Comparison of ENCODE assay signal across 8 mouse cellular contexts in genomic region chr10:80071516-80071900, GRCm38 (mm10). TPM values are rescaled to one million over a fixed set of nuclear protein-coding genes. Genes with fewer than 3 reads are reported as not detected.
DNase-seq lines count a peak whose midpoint lies in the region; ATAC-seq and TF ChIP-seq lines count a peak whose summit lies in the region.

No protein-coding gene starts in this region.

- TF ChIP-seq CTCF in G1E (IDR thresholded peaks at IDR 0.05; ENCODE audit: low read depth, low read length), result no peak

- 79% methylated on average over 3 of the region's 3 CpGs for WGBS in embryonic facial prominence, embryonic 11.5 days
- WGBS in limb, embryonic 11.5 days, result 76% methylated on average over 3 of the region's 3 CpGs

- peak overlapping the region; percentile 49; the same call in 1 of the 2 replicates for H3K4me3 ChIP-seq in G1E (ENCODE audit: low read depth, low read length)
- H3K4me3 ChIP-seq in embryonic facial prominence, embryonic 11.5 days (ENCODE audit: low read depth, low read length), result no peak overlapping the region
- no peak overlapping the region for H3K4me3 ChIP-seq in limb, embryonic 11.5 days (ENCODE audit: low read depth, low read length)

- peak overlapping the region; percentile 52 for H3K27ac ChIP-seq in embryonic facial prominence, embryonic 11.5 days (replicated peaks; ENCODE audit: low read depth, low read length)
- H3K27ac ChIP-seq in limb, embryonic 11.5 days (replicated peaks; ENCODE audit: low read depth, low read length), result peak overlapping the region; percentile 62

- peaks cover 94% of the 10 kb centered on the region for H3K36me3 ChIP-seq in G1E (replicated peaks)
- no peaks in the 10 kb centered on the region for H3K36me3 ChIP-seq in embryonic facial prominence, embryonic 11.5 days (replicated peaks; ENCODE audit: control insufficient read depth, insufficient read depth, low read depth, low read length)
- H3K36me3 ChIP-seq in limb, embryonic 11.5 days (ENCODE audit: control insufficient read depth, insufficient read depth, low read length), result no peaks in the 10 kb centered on the region; the same call in 1 of the 2 replicates

- peak; percentile 67 for DNase-seq in kidney, adult 11 months
- no peak for DNase-seq in kidney, postnatal 36 days
- no peak for DNase-seq in G1E (ENCODE audit: low spot score)
- no peak for DNase-seq in embryonic facial prominence, embryonic 11.5 days (ENCODE audit: low spot score)
- no peak for DNase-seq in limb, embryonic 11.5 days (ENCODE audit: low spot score)
- DNase-seq in frontal cortex, postnatal 14 days (ENCODE audit: low spot score in 2 of 2), result no peak
- DNase-seq in urinary bladder, adult 2 months (ENCODE audit: low spot score), result no peak
- no peak for DNase-seq in lung, adult 18-20 months

- H3K4me1 ChIP-seq in G1E (ENCODE audit: insufficient read depth, low read depth, low read length), result peaks cover 76% of the 10 kb centered on the region
- H3K4me1 ChIP-seq in embryonic facial prominence, embryonic 11.5 days (ENCODE audit: control insufficient read depth, insufficient read depth, low read length), result no peaks in the 10 kb centered on the region; the same call in none of the 2 replicates
- H3K4me1 ChIP-seq in limb, embryonic 11.5 days (ENCODE audit: control insufficient read depth, insufficient read depth, low read length), result peaks cover 15% of the 10 kb centered on the region

- H3K9me3 ChIP-seq in G1E (replicated peaks), result no peaks in the 10 kb centered on the region
- H3K9me3 ChIP-seq in embryonic facial prominence, embryonic 11.5 days (replicated peaks; ENCODE audit: control insufficient read depth, low read length), result no peaks in the 10 kb centered on the region
- no peaks in the 10 kb centered on the region for H3K9me3 ChIP-seq in limb, embryonic 11.5 days (ENCODE audit: control insufficient read depth, low read length)

- no peak overlapping the region for H3K4me2 ChIP-seq in embryonic facial prominence, embryonic 11.5 days (ENCODE audit: low read depth, low read length)
- H3K4me2 ChIP-seq in limb, embryonic 11.5 days (ENCODE audit: low read depth, severe bottlenecking), result no peak overlapping the region

- ATAC-seq in G1E (ENCODE audit: extremely low read depth, insufficient number of reproducible peaks, low FRiP score, poor library complexity, severe bottlenecking), result no peak
- ATAC-seq in embryonic facial prominence, embryonic 11.5 days (replicated peaks; ENCODE audit: insufficient number of reproducible peaks, low FRiP score, low TSS enrichment, low read depth), result no peak
- ATAC-seq in limb, embryonic 11.5 days (ENCODE audit: insufficient number of reproducible peaks, low FRiP score, low TSS enrichment, low read depth), result no peak

- H3K9ac ChIP-seq in embryonic facial prominence, embryonic 11.5 days (replicated peaks; ENCODE audit: low read length), result no peak overlapping the region; the same call in 1 of the 2 replicates
- H3K9ac ChIP-seq in limb, embryonic 11.5 days (ENCODE audit: low read length), result 0 out of 2 replicates have a peak overlapping the region, but pooled peaks have one; percentile 27

- H3K27me3 ChIP-seq in G1E (ENCODE audit: insufficient read depth, low read length), result no peaks in the 10 kb centered on the region
- no peaks in the 10 kb centered on the region for H3K27me3 ChIP-seq in embryonic facial prominence, embryonic 11.5 days (ENCODE audit: control insufficient read depth, insufficient read depth, low read length)
- no peaks in the 10 kb centered on the region for H3K27me3 ChIP-seq in limb, embryonic 11.5 days (ENCODE audit: control insufficient read depth, insufficient read depth, low read length)

RNA-seq across cellular contexts. Expression of gene Gpx4, which starts 24.5 kb away (rescaled TPM):
- total RNA-seq in G1E (2014; fragmentation: Nextera tagmentation) (274 and 290 TPM in 2 replicates), G1E (2017) (767 and 808 TPM in 2 replicates)
- 1,138 and 1,173 TPM in 2 replicates for polyA plus RNA-seq in G1E (2012)
- 515 and 565 TPM in 2 replicates for polyA plus RNA-seq in embryonic facial prominence, embryonic 11.5 days (2014; fragmentation: Nextera tagmentation; extraction: Ambion mirVana)
- polyA plus RNA-seq in limb, embryonic 11.5 days (2014; fragmentation: Nextera tagmentation; extraction: Ambion mirVana), result 475 and 534 TPM in 2 replicates
- polyA plus RNA-seq in urinary bladder, adult 2 months (2012; rRNA removed), result 524 and 620 TPM in 2 replicates

RNA-seq across cellular contexts. Expression of gene Polr2e, which starts 31.9 kb away (rescaled TPM):
- total RNA-seq in G1E (2014; fragmentation: Nextera tagmentation) (74.3 and 90.2 TPM in 2 replicates), G1E (2017) (54.6 TPM in 2 replicates)
- 148 and 206 TPM in 2 replicates for polyA plus RNA-seq in G1E (2012)
- polyA plus RNA-seq in embryonic facial prominence, embryonic 11.5 days (2014; fragmentation: Nextera tagmentation; extraction: Ambion mirVana), result 266 and 287 TPM in 2 replicates
- 294 and 308 TPM in 2 replicates for polyA plus RNA-seq in limb, embryonic 11.5 days (2014; fragmentation: Nextera tagmentation; extraction: Ambion mirVana)
- 141 and 178 TPM in 2 replicates for polyA plus RNA-seq in urinary bladder, adult 2 months (2012; rRNA removed)

RNA-seq across cellular contexts. Expression of gene Sbno2, which starts 33.9 kb away (rescaled TPM):
- 24.7 and 34.2 TPM in 2 replicates for total RNA-seq in G1E (2014; fragmentation: Nextera tagmentation)
- 18.0 and 18.1 TPM in 2 replicates for total RNA-seq in G1E (2017)
- polyA plus RNA-seq in G1E (2012), result 34.8 and 37.4 TPM in 2 replicates
- polyA plus RNA-seq in embryonic facial prominence, embryonic 11.5 days (2014; fragmentation: Nextera tagmentation; extraction: Ambion mirVana), result 5.6 and 6.6 TPM in 2 replicates
- 8.1 and 10.8 TPM in 2 replicates for polyA plus RNA-seq in limb, embryonic 11.5 days (2014; fragmentation: Nextera tagmentation; extraction: Ambion mirVana)
- 34.0 and 35.4 TPM in 2 replicates for polyA plus RNA-seq in urinary bladder, adult 2 months (2012; rRNA removed)

RNA-seq across cellular contexts. Expression of gene Stk11, which starts 44.1 kb away (rescaled TPM):
- 138 and 172 TPM in 2 replicates for total RNA-seq in G1E (2014; fragmentation: Nextera tagmentation)
- 150 and 154 TPM in 2 replicates for total RNA-seq in G1E (2017)
- polyA plus RNA-seq in G1E (2012), result 161 and 170 TPM in 2 replicates
- polyA plus RNA-seq in embryonic facial prominence, embryonic 11.5 days (2014; fragmentation: Nextera tagmentation; extraction: Ambion mirVana), result 16.6 and 18.5 TPM in 2 replicates
- 23.6 and 27.1 TPM in 2 replicates for polyA plus RNA-seq in limb, embryonic 11.5 days (2014; fragmentation: Nextera tagmentation; extraction: Ambion mirVana)
- 77.3 and 89.9 TPM in 2 replicates for polyA plus RNA-seq in urinary bladder, adult 2 months (2012; rRNA removed)

RNA-seq across cellular contexts. Expression of gene Arhgap45, which starts 55.1 kb away (rescaled TPM):
- total RNA-seq in G1E (2014; fragmentation: Nextera tagmentation) (56.7 and 59.4 TPM in 2 replicates), G1E (2017) (104 and 113 TPM in 2 replicates)
- 179 and 186 TPM in 2 replicates for polyA plus RNA-seq in G1E (2012)
- 5.2 and 6.7 TPM in 2 replicates for polyA plus RNA-seq in embryonic facial prominence, embryonic 11.5 days (2014; fragmentation: Nextera tagmentation; extraction: Ambion mirVana)
- polyA plus RNA-seq in limb, embryonic 11.5 days (2014; fragmentation: Nextera tagmentation; extraction: Ambion mirVana), result 8.5 and 10.8 TPM in 2 replicates
- polyA plus RNA-seq in urinary bladder, adult 2 months (2012; rRNA removed), result 18.9 and 23.0 TPM in 2 replicates
